Mouse (Mus musculus) CH12.LX (cell line): ENCODE measurements around the gene Zfp423. TPM values are rescaled to one million over a fixed set of nuclear protein-coding genes. Genes with fewer than 3 reads are reported as not detected.

Source experiments
- DNase-seq: peaks from one replicate; pipeline ENCODE4 v3.0.0-alpha.2; 2013; ENCODE audit errors: extremely low read depth
- H3K27ac ChIP-seq: 2 replicates; pipeline ENCODE4 v1.5.1; 2012; ENCODE audit warnings: low read depth, mild to moderate bottlenecking, control low read depth, moderate library complexity; ENCODE audit not compliant: insufficient read depth
- H3K27me3 ChIP-seq: replicated peaks from 2 replicates; pipeline ENCODE3; 2012; ENCODE audit warnings: inconsistent platforms
- H3K36me3 ChIP-seq, 2 experiments: replicated peaks in 1 of 2; 2 replicates each; pipeline versions ENCODE3 to v1.6.1; 2012; ENCODE audit warnings: inconsistent platforms in 1 of 2, low read length in 1 of 2, mild to moderate bottlenecking in 1 of 2, mixed read lengths in 1 of 2, moderate library complexity in 1 of 2; ENCODE audit not compliant: control insufficient read depth in 1 of 2, insufficient read depth in 1 of 2
- H3K4me1 ChIP-seq, 2 experiments: 2 replicates each; pipeline ENCODE4 v1.6.1; 2012; ENCODE audit warnings: inconsistent platforms in 1 of 2, moderate library complexity in 1 of 2; ENCODE audit not compliant: insufficient read depth in 2 of 2, control insufficient read depth in 1 of 2
- H3K4me2 ChIP-seq: 2 replicates; pipeline ENCODE4 v1.6.1; 2012; ENCODE audit warnings: low read depth, mild to moderate bottlenecking, control low read depth; ENCODE audit not compliant: poor library complexity, insufficient read depth, severe bottlenecking
- H3K4me3 ChIP-seq, 3 experiments: fragments of 150-350 bp in 1 of 3; sonication (generic) in 1 of 3; replicated peaks in 1 of 3; 2 replicates each; pipeline versions ENCODE3 to v1.5.1; 2011 to 2012; ENCODE audit warnings: low read depth in 2 of 3, low read length in 2 of 3, mild to moderate bottlenecking in 2 of 3, moderate library complexity in 2 of 3, control low read depth in 1 of 3, improper control_type of control experiment in 1 of 3, inconsistent platforms in 1 of 3, mixed read lengths in 1 of 3; ENCODE audit not compliant: poor library complexity in 1 of 3
- H3K79me2 ChIP-seq: replicated peaks from 2 replicates; pipeline ENCODE4 v1.6.1; 2012; ENCODE audit warnings: mild to moderate bottlenecking, moderate library complexity; ENCODE audit not compliant: control insufficient read depth, poor library complexity, insufficient read depth, severe bottlenecking; ENCODE audit errors: extremely low read depth
- H3K9ac ChIP-seq: 2 replicates; pipeline ENCODE4 v1.6.1; 2012; ENCODE audit warnings: low read depth, mild to moderate bottlenecking, control low read depth, moderate library complexity; ENCODE audit not compliant: insufficient read depth
- H3K9me3 ChIP-seq: replicated peaks from 2 replicates; pipeline ENCODE3; 2012; ENCODE audit warnings: low read length, inconsistent platforms, mixed read lengths
- BHLHE40 ChIP-seq: IDR thresholded peaks from 2 replicates; pipeline ENCODE4 v1.6.1; 2011; ENCODE audit warnings: mild to moderate bottlenecking, low read depth, low read length, improper control_type of control experiment
- CTCF ChIP-seq, 2 experiments: IDR thresholded peaks in 1 of 2; conservative IDR thresholded peaks in 1 of 2; 2 replicates each; pipeline ENCODE4 v1.5.1; 2011 to 2012; ENCODE audit warnings: low read depth in 2 of 2, low read length in 2 of 2, improper control_type of control experiment in 1 of 2, inconsistent platforms in 1 of 2, mild to moderate bottlenecking in 1 of 2, moderate library complexity in 1 of 2
- E2F4 ChIP-seq: IDR thresholded peaks from 2 replicates; pipeline ENCODE4 v1.6.1; 2011; ENCODE audit warnings: low read depth, low read length, improper control_type of control experiment; ENCODE audit not compliant: insufficient replicate concordance
- ELF1 ChIP-seq: IDR thresholded peaks from 2 replicates; pipeline ENCODE4 v1.6.1; 2014; ENCODE audit warnings: low read depth, mild to moderate bottlenecking, inconsistent platforms, low read length, improper control_type of control experiment
- EP300 ChIP-seq: IDR thresholded peaks from 2 replicates; pipeline ENCODE4 v1.6.1; 2011; ENCODE audit warnings: low read length, improper control_type of control experiment
- JUN ChIP-seq: IDR thresholded peaks from 2 replicates; pipeline ENCODE4 v1.6.1; 2011; ENCODE audit warnings: low read depth, mild to moderate bottlenecking, low read length, improper control_type of control experiment, moderate library complexity; ENCODE audit not compliant: insufficient read depth
- JUND ChIP-seq: conservative IDR thresholded peaks from 2 replicates; pipeline ENCODE4 v1.6.1; 2011; ENCODE audit warnings: low read depth, low read length, improper control_type of control experiment
- KAT2A ChIP-seq: IDR thresholded peaks from 2 replicates; pipeline ENCODE4 v1.6.1; 2012; ENCODE audit warnings: low read length, improper control_type of control experiment, inconsistent platforms; ENCODE audit not compliant: insufficient replicate concordance
- MAX ChIP-seq: IDR thresholded peaks from 2 replicates; pipeline ENCODE4 v1.6.1; 2011; ENCODE audit warnings: low read length, improper control_type of control experiment
- MEF2A ChIP-seq: IDR thresholded peaks from 2 replicates; pipeline ENCODE4 v1.6.1; 2014; ENCODE audit warnings: low read depth, mild to moderate bottlenecking, inconsistent platforms, low read length, improper control_type of control experiment, borderline replicate concordance
- MYC ChIP-seq: IDR thresholded peaks from 2 replicates; pipeline ENCODE4 v1.6.1; 2011; ENCODE audit warnings: low read depth, mild to moderate bottlenecking, improper control_type of control experiment, low read length
- NELFE ChIP-seq: IDR thresholded peaks from 2 replicates; pipeline ENCODE4 v1.6.1; 2011; ENCODE audit warnings: low read depth, low read length, improper control_type of control experiment
- NRF1 ChIP-seq: IDR thresholded peaks from 2 replicates; pipeline ENCODE4 v1.6.1; 2014; ENCODE audit warnings: low read depth, mild to moderate bottlenecking, inconsistent platforms, low read length, improper control_type of control experiment, moderate library complexity
- PAX5 ChIP-seq: IDR thresholded peaks from 2 replicates; pipeline ENCODE4 v1.6.1; 2012; ENCODE audit warnings: low read length, inconsistent platforms, mixed read lengths
- POLR2A ChIP-seq: IDR thresholded peaks from 2 replicates; pipeline ENCODE4 v1.6.1; 2011; ENCODE audit warnings: low read depth, mild to moderate bottlenecking, improper control_type of control experiment, low read length
- RAD21 ChIP-seq: IDR thresholded peaks from 2 replicates; pipeline ENCODE4 v1.6.1; 2011; ENCODE audit warnings: low read depth, mild to moderate bottlenecking, low read length, improper control_type of control experiment, moderate library complexity
- SIN3A ChIP-seq: IDR thresholded peaks from 2 replicates; pipeline ENCODE4 v1.6.1; 2012; ENCODE audit warnings: low read length, improper control_type of control experiment, inconsistent platforms
- SMC3 ChIP-seq: IDR thresholded peaks from 2 replicates; pipeline ENCODE4 v1.6.1; 2011; ENCODE audit warnings: low read depth, low read length, improper control_type of control experiment
- TBP ChIP-seq: conservative IDR thresholded peaks from 2 replicates; pipeline ENCODE4 v1.6.1; 2011; ENCODE audit warnings: low read depth, low read length, improper control_type of control experiment
- TCF12 ChIP-seq: IDR thresholded peaks from 2 replicates; pipeline ENCODE4 v1.6.1; 2014; ENCODE audit warnings: low read depth, mild to moderate bottlenecking, inconsistent platforms, low read length, improper control_type of control experiment
- UBTF ChIP-seq: IDR thresholded peaks from 2 replicates; pipeline ENCODE4 v1.6.1; 2012; ENCODE audit warnings: low read depth, mild to moderate bottlenecking, inconsistent platforms, low read length, improper control_type of control experiment, moderate library complexity
- USF1 ChIP-seq: IDR thresholded peaks from 2 replicates; pipeline ENCODE4 v1.6.1; 2014; ENCODE audit warnings: low read depth, mild to moderate bottlenecking, inconsistent platforms, low read length, improper control_type of control experiment
- ZC3H11A ChIP-seq: IDR thresholded peaks from 2 replicates; pipeline ENCODE4 v1.6.1; 2012; ENCODE audit warnings: low read depth, mild to moderate bottlenecking, inconsistent platforms, low read length, improper control_type of control experiment
- ZKSCAN1 ChIP-seq: IDR thresholded peaks from 2 replicates; pipeline ENCODE4 v1.6.1; 2012; ENCODE audit warnings: low read depth, inconsistent platforms, low read length, improper control_type of control experiment, borderline replicate concordance
- ZNF384 ChIP-seq: IDR thresholded peaks from 2 replicates; pipeline ENCODE4 v1.6.1; 2012; ENCODE audit warnings: low read depth, low read length, improper control_type of control experiment, inconsistent platforms
- dilution Hi-C: fragments of 300-500 bp; cut with MboI; formaldehyde crosslinking; loops from 2 replicates; pipeline ENCODE4 v1.14.3; 2020; ENCODE audit warnings: low sequenced_read_pairs; ENCODE audit not compliant: extremely low pct_unique_long_range_greater_than_20kb, extremely low pct_ligation_motif_present
- in situ Hi-C: fragments of 300-500 bp; cut with MboI; formaldehyde crosslinking; loops from 3 replicates; pipeline ENCODE4 v1.14.3; 2019; ENCODE audit warnings: low sequenced_read_pairs, low pct_ligation_motif_present, low pct_unique_long_range_greater_than_20kb, mixed read lengths
- polyA plus RNA-seq: library from polyadenylated mRNA; unstranded; fragments of >175 nt; gene quantifications from 2 replicates; pipeline ENCODE4 v1.2.1, GENCODE M21; 2012; ENCODE audit warnings: low read depth; ENCODE audit not compliant: insufficient read length
- total RNA-seq, 2 experiments: library from RNA; depleted of rRNA; stranded (reverse); fragments of 300-350 nt in 1 of 2; fragments of >200 nt in 1 of 2; gene quantifications; 2 replicates each; pipeline ENCODE4 v1.2.3; 2012 to 2014

Gene Zfp423
- total and polyA plus RNA-seq, 3 experiments = 0.25 to 2.7 (median 0.32) TPM

DNA sequence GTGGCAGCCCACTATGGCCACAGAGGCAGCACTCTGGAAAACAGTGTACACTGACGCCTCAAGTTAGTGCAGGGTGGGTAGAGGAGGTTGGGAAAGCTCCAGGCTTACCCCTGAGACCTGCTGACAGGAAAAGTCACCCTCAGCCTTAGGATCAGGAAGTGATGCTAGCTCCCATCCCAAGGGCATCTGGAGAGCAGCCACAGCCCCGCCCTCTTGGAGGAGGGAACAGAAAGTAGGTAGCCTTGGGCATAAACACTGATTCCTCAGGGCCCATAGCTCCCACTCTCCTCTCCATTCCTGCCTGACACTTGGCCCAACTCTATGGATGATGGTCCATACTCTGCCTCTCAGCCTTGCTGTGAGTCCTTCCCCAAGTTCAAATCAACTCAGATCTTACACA lies 205.8 kb downstream of the Zfp423 start:
- no peaks in the 10 kb centered on the region for H3K79me2 ChIP-seq
- H3K4me2 ChIP-seq = no peak overlapping the region
- dilution Hi-C loops = no loop called here
- DNase-seq = no peak
- no peak overlapping the region for H3K27ac ChIP-seq
- peaks cover 0 to 4% of the 10 kb centered on the region in 2 experiments; a peak in 1 of 4 replicates for H3K4me1 ChIP-seq
- no peak overlapping the region for H3K9ac ChIP-seq
- H3K27me3 ChIP-seq = no peaks in the 10 kb centered on the region
- no peaks in the 10 kb centered on the region for H3K36me3 ChIP-seq
- no peak for TF ChIP-seq E2F4
- TF ChIP-seq EP300 = no peak
- TF ChIP-seq ZC3H11A = no peak
- no peak for TF ChIP-seq USF1
- TF ChIP-seq UBTF = no peak
- no peak for TF ChIP-seq ELF1
- TF ChIP-seq MEF2A = no peak
- TF ChIP-seq SIN3A = no peak
- no peak for TF ChIP-seq PAX5
- TF ChIP-seq JUND = no peak
- TF ChIP-seq MAX = no peak
- TF ChIP-seq TCF12 = no peak
- TF ChIP-seq BHLHE40 = no peak
- TF ChIP-seq NELFE = no peak
- no peak for TF ChIP-seq ZNF384
- TF ChIP-seq NRF1 = no peak
- in situ Hi-C loops = no loop called here
- no peak overlapping the region for H3K4me3 ChIP-seq
- no peaks in the 10 kb centered on the region for H3K9me3 ChIP-seq

DNA sequence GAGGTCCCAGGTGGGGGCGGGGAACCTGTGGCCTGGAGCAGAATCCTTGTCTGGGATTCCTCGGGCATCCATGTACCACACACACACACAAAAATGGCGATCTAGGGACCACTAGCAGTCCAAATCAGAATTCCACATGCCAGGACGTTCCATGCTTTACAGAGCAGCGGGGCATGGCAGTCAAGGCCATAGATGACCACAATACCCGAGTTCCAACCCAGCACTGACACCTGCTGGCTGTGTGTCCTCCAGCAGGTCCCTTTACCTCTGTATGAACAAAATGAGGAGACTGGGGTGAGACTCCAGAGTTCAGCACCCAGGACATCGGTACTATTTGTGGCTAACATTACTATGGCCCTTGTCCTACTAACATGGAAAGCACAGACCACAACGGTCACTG lies 206.2 kb downstream of the Zfp423 start:
- no peaks in the 10 kb centered on the region for H3K79me2 ChIP-seq
- H3K4me3 ChIP-seq = no peak overlapping the region
- H3K27ac ChIP-seq = no peak overlapping the region
- in situ Hi-C loops = no loop called here
- DNase-seq = no peak
- no peak overlapping the region for H3K4me2 ChIP-seq
- peaks cover 0 to 4% of the 10 kb centered on the region in 2 experiments; a peak in 1 of 4 replicates for H3K4me1 ChIP-seq
- dilution Hi-C loops = no loop called here
- H3K9me3 ChIP-seq = no peaks in the 10 kb centered on the region
- no peak overlapping the region for H3K9ac ChIP-seq
- no peaks in the 10 kb centered on the region for H3K27me3 ChIP-seq
- no peaks in the 10 kb centered on the region for H3K36me3 ChIP-seq
- no peak for TF ChIP-seq ZKSCAN1
- no peak for TF ChIP-seq SIN3A
- TF ChIP-seq JUND = no peak
- TF ChIP-seq BHLHE40 = no peak
- TF ChIP-seq TCF12 = no peak
- TF ChIP-seq POLR2A = no peak
- no peak for TF ChIP-seq TBP
- TF ChIP-seq EP300 = no peak
- TF ChIP-seq USF1 = no peak
- peak; percentile 65 for TF ChIP-seq SMC3
- peak; percentile 58 for TF ChIP-seq RAD21
- no peak for TF ChIP-seq MEF2A
- no peak for TF ChIP-seq ELF1
- no peak for TF ChIP-seq JUN
- TF ChIP-seq MYC = no peak
- TF ChIP-seq CTCF (conservative IDR thresholded peaks at IDR 0.05 in 1 of 2, IDR thresholded peaks at IDR 0.05 in 1 of 2; ENCODE audit: low read depth in 2 of 2, low read length in 2 of 2) = peak in 1 of 2 experiments; percentile 72; a peak in 2 of 4 replicates
- no peak for TF ChIP-seq KAT2A
